Mouse (Mus musculus) heart, postnatal 0 days (tissue): ENCODE results near the gene Alg12.

Experiments used
- CTCF ChIP-seq: IDR thresholded peaks from 2 replicates; pipeline ENCODE4 v1.5.1; 2016; ENCODE audit warnings: antibody characterized with exemption, control low read depth, low read depth
- EP300 ChIP-seq: IDR thresholded peaks from 2 replicates; pipeline ENCODE4 v1.6.1; 2016; ENCODE audit warnings: antibody characterized with exemption, low read depth

- TF ChIP-seq CTCF, result no peak
- no peak for TF ChIP-seq EP300
Measured at GRCm38 (mm10) chr15:88851076-88851475, 32.0 kb upstream of the Alg12 start.
